24 mouse cellular contexts compared by ENCODE assay signal in the genomic region with DNA sequence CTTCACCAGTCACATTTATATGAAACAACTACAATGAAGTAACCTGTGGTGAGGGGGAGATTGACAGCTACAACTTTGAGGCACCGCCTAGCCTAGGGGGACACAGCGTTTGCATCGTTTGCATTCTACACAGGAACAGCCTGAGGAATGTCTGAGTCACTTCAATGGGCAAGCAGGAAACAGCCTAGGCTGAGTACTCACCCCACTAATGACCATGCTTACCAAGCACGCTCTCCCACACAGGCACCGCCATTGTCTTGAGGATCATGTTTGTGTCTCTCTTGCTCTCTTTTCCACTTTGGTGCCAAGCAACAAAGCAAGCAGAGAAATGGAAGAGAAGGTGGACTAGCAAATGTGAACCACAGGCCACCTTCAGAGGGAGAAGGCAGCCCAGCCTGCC.
DNase-seq lines count a peak whose midpoint lies in the region; ATAC-seq and TF ChIP-seq lines count a peak whose summit lies in the region.
"Had no signal": no experiment of that assay in that cellular context is flagged by ENCODE, and none has a peak within 500 bp of the region (broad histone marks: within the 10 kb centered on the region; RNA-seq: fewer than 3 reads in every experiment).

No protein-coding gene starts in this region.

- no peak overlapping the region for H3ac ChIP-seq in myocyte (ENCODE audit: control insufficient read depth, insufficient read length)

- WGBS in embryonic facial prominence, embryonic 11.5 days, result 60% methylated on average over 5 of the region's 5 CpGs
- 64% methylated on average over 5 of the region's 5 CpGs for WGBS in embryonic facial prominence, embryonic 10.5 days
- WGBS in hindbrain, embryonic 16.5 days, result 52% methylated on average over 5 of the region's 5 CpGs
- 67% methylated on average over 5 of the region's 5 CpGs for WGBS in hindbrain, embryonic 10.5 days

- intact Hi-C loops in heart, postnatal 25 days (cut with DNase I), result no loop called here

- no peak for ATAC-seq in embryonic facial prominence, embryonic 11.5 days (replicated peaks; ENCODE audit: insufficient number of reproducible peaks, low FRiP score, low TSS enrichment, low read depth)
- peak; percentile 52; the same call in 1 of the 2 replicates for ATAC-seq in hindbrain, embryonic 16.5 days
- ATAC-seq: CD4-positive, CD25-positive, alpha-beta regulatory T cell, adult 4 months; liver, postnatal 0 days had no signal

- TF ChIP-seq POLR2A in myocyte (IDR thresholded peaks at IDR 0.05; ENCODE audit: insufficient read length, low read depth), result no peak

- no peaks in the 10 kb centered on the region for H3K9me3 ChIP-seq in embryonic facial prominence, embryonic 11.5 days (replicated peaks; ENCODE audit: control insufficient read depth, low read length)
- no peaks in the 10 kb centered on the region for H3K9me3 ChIP-seq in embryonic facial prominence, embryonic 10.5 days
- H3K9me3 ChIP-seq in hindbrain, embryonic 16.5 days (ENCODE audit: control insufficient read depth, low read length), result no peaks in the 10 kb centered on the region; the same call in 1 of the 2 replicates
- no peaks in the 10 kb centered on the region for H3K9me3 ChIP-seq in hindbrain, embryonic 10.5 days
- H3K9me3 ChIP-seq: embryonic facial prominence, embryonic 15.5 days; limb, embryonic 12.5 days; stomach, embryonic 15.5 days had no signal

- no peaks in the 10 kb centered on the region for H3K4me1 ChIP-seq in embryonic facial prominence, embryonic 11.5 days (ENCODE audit: control insufficient read depth, insufficient read depth, low read length)
- H3K4me1 ChIP-seq in embryonic facial prominence, embryonic 10.5 days, result no peaks in the 10 kb centered on the region
- no peaks in the 10 kb centered on the region for H3K4me1 ChIP-seq in hindbrain, embryonic 16.5 days (ENCODE audit: control insufficient read depth, insufficient read depth, low read depth, low read length)
- no peaks in the 10 kb centered on the region for H3K4me1 ChIP-seq in hindbrain, embryonic 10.5 days (replicated peaks)
- H3K4me1 ChIP-seq: embryonic facial prominence, embryonic 15.5 days; limb, embryonic 12.5 days; stomach, embryonic 15.5 days had no signal

- no peaks in the 10 kb centered on the region for H3K27me3 ChIP-seq in embryonic facial prominence, embryonic 11.5 days (ENCODE audit: control insufficient read depth, insufficient read depth, low read length)
- H3K27me3 ChIP-seq in embryonic facial prominence, embryonic 10.5 days (replicated peaks; ENCODE audit: low read depth, poor library complexity, severe bottlenecking), result no peaks in the 10 kb centered on the region
- H3K27me3 ChIP-seq in hindbrain, embryonic 16.5 days (replicated peaks; ENCODE audit: control insufficient read depth, insufficient read depth, low read length), result no peaks in the 10 kb centered on the region
- no peaks in the 10 kb centered on the region for H3K27me3 ChIP-seq in hindbrain, embryonic 10.5 days (ENCODE audit: insufficient read depth, poor library complexity, severe bottlenecking)
- no peaks in the 10 kb centered on the region for H3K27me3 ChIP-seq in myocyte (ENCODE audit: control insufficient read depth, insufficient read depth, insufficient read length)
- H3K27me3 ChIP-seq: embryonic facial prominence, embryonic 15.5 days; limb, embryonic 12.5 days; stomach, embryonic 15.5 days had no signal

- H3K27ac ChIP-seq in embryonic facial prominence, embryonic 11.5 days (replicated peaks; ENCODE audit: low read depth, low read length), result no peak overlapping the region
- no peak overlapping the region for H3K27ac ChIP-seq in embryonic facial prominence, embryonic 10.5 days (replicated peaks)
- H3K27ac ChIP-seq in hindbrain, embryonic 16.5 days (ENCODE audit: low read depth, low read length), result no peak overlapping the region
- no peak overlapping the region for H3K27ac ChIP-seq in hindbrain, embryonic 10.5 days
- H3K27ac ChIP-seq: embryonic facial prominence, embryonic 15.5 days; hindbrain, embryonic 14.5 days; kidney, postnatal 0 days; limb, embryonic 12.5 days; stomach, embryonic 15.5 days had no signal

- peak; percentile 3 for DNase-seq in embryonic facial prominence, embryonic 11.5 days (ENCODE audit: low spot score)
- no peak for DNase-seq in embryonic facial prominence, embryonic 10.5 days (ENCODE audit: low spot score)
- DNase-seq in hindbrain, embryonic 10.5 days (ENCODE audit: low spot score), result no peak
- peak; percentile 92 for DNase-seq in Muller cell, postnatal 12 days (ENCODE audit: inconsistent ontology term)
- no peak for DNase-seq in heart, postnatal 25 days (ENCODE audit: low spot score)
- DNase-seq: adrenal gland, postnatal 36 days; cerebellum, adult 9-10 months; gastrocnemius, postnatal 25 days; heart, postnatal 36 days; kidney, adult 2 months; liver, postnatal 0 days; lung, postnatal 10 days; thymus, adult 18-20 months; thymus, postnatal 4 days had no signal

- H3K9ac ChIP-seq in embryonic facial prominence, embryonic 11.5 days (replicated peaks; ENCODE audit: low read length), result no peak overlapping the region
- H3K9ac ChIP-seq in hindbrain, embryonic 16.5 days (ENCODE audit: low read depth, low read length), result no peak overlapping the region
- H3K9ac ChIP-seq: embryonic facial prominence, embryonic 15.5 days; hindbrain, embryonic 14.5 days; limb, embryonic 12.5 days; liver, postnatal 0 days; stomach, embryonic 15.5 days had no signal

- H3K4me3 ChIP-seq in embryonic facial prominence, embryonic 11.5 days (ENCODE audit: low read depth, low read length), result no peak overlapping the region
- no peak overlapping the region for H3K4me3 ChIP-seq in embryonic facial prominence, embryonic 10.5 days
- H3K4me3 ChIP-seq in hindbrain, embryonic 16.5 days (ENCODE audit: low read length), result no peak overlapping the region
- no peak overlapping the region for H3K4me3 ChIP-seq in hindbrain, embryonic 10.5 days
- H3K4me3 ChIP-seq in myocyte, result no peak overlapping the region
- H3K4me3 ChIP-seq: embryonic facial prominence, embryonic 15.5 days; limb, embryonic 12.5 days; stomach, embryonic 15.5 days had no signal

- no peak overlapping the region for H3K4me2 ChIP-seq in embryonic facial prominence, embryonic 11.5 days (ENCODE audit: low read depth, low read length)
- no peak overlapping the region for H3K4me2 ChIP-seq in hindbrain, embryonic 16.5 days (ENCODE audit: low read length)
- peak overlapping the region; percentile 74 for H3K4me2 ChIP-seq in myocyte (ENCODE audit: low read depth)
- H3K4me2 ChIP-seq: embryonic facial prominence, embryonic 15.5 days; hindbrain, embryonic 14.5 days; limb, embryonic 12.5 days; liver, embryonic 11.5 days; midbrain, embryonic 11.5 days; stomach, embryonic 15.5 days had no signal

- H3K36me3 ChIP-seq in embryonic facial prominence, embryonic 11.5 days (replicated peaks; ENCODE audit: control insufficient read depth, insufficient read depth, low read depth, low read length), result no peaks in the 10 kb centered on the region
- no peaks in the 10 kb centered on the region for H3K36me3 ChIP-seq in embryonic facial prominence, embryonic 10.5 days (replicated peaks)
- H3K36me3 ChIP-seq in hindbrain, embryonic 16.5 days (ENCODE audit: control insufficient read depth, insufficient read depth, low read length), result no peaks in the 10 kb centered on the region
- H3K36me3 ChIP-seq in hindbrain, embryonic 10.5 days, result no peaks in the 10 kb centered on the region
- no peaks in the 10 kb centered on the region for H3K36me3 ChIP-seq in myocyte (ENCODE audit: control insufficient read depth, insufficient read depth)
- H3K36me3 ChIP-seq: embryonic facial prominence, embryonic 15.5 days; limb, embryonic 12.5 days; stomach, embryonic 15.5 days had no signal

- H3K79me2 ChIP-seq in myocyte (ENCODE audit: control insufficient read depth, insufficient read depth), result no peaks in the 10 kb centered on the region

TF ChIP-seq in myocyte, 11 proteins besides CTCF, POLR2A, EP300 and RAD21:
- TF ChIP-seq MYOD1 (IDR thresholded peaks at IDR 0.05; ENCODE audit: control insufficient read depth in 1 of 3, insufficient read length in 2 of 3, low read depth in 2 of 3) (peak in 1 of 3 experiments; percentile 34), REST (IDR thresholded peaks at IDR 0.05; ENCODE audit: insufficient read depth, insufficient read length) (no peak)

Comparison
In these comparisons a context has a peak if more than half of its experiments do, and no peak if none do; other contexts are left out.
1. DNase-seq: peak in embryonic facial prominence, embryonic 11.5 days (single experiment) and Muller cell, postnatal 12 days (single experiment); none in embryonic facial prominence, embryonic 10.5 days (single experiment), hindbrain, embryonic 10.5 days (single experiment) and heart, postnatal 25 days (single experiment).